Mouse (Mus musculus) c-Kit-positive CD71-negative TER-119-negative erythroid progenitor cells, embryonic 14.5 days (primary cell): ENCODE measurements around the gene Zhx3.

Experiments
- DNase-seq: peaks from one replicate; pipeline ENCODE4 v3.0.0-alpha.2; 2013; ENCODE audit warnings: low read depth

Zhx3 gene

GRCm38 (mm10) chr2:160882436-160882835, 9.6 kb upstream of the Zhx3 start:
- DNase-seq = no peak

- DNase-seq = no peak
These were observed 8.8 kb upstream of the Zhx3 start for GRCm38 (mm10) chr2:160881462-160882101.

DNA sequence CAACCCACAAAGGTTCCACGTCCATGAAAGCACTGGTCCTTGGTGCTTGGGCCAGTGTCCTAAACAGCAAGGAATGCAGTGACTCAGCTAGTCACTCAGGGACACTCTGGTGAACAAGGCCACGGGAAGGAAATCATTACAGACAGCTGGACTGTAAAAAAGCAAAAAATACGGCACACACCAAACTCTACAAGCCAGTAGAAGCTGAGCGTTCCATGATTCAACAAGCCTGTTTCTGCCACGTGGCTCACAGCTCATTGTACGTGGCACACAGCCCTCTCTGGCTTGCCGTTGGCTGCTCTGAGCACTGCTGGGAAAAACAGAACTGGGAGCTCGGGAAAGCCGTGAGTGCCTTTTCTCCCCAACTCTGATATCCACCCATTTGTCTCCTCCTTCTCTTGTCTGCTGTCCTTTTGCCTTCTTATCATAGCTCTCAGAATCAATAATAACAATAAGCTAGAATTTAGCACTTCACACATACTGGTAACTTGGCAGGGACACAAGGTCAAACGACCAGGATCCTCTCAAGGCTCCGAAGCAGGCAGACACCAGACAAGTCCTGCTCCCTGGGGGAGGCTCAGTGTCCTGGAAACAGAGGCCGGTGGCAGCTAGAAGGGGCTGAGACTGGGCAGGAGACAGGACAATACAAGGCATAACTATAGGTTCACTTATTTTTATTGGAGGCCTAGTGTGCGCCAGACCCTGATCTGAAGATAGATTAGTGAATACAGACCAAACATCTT, 7.8 kb upstream of the Zhx3 start, which contains the start of gene Lpin3:
Gene Lpin3, plus strand, starts transcription at position 218 of the 743 bp plus-strand sequence.
- DNase-seq = no peak

DNA sequence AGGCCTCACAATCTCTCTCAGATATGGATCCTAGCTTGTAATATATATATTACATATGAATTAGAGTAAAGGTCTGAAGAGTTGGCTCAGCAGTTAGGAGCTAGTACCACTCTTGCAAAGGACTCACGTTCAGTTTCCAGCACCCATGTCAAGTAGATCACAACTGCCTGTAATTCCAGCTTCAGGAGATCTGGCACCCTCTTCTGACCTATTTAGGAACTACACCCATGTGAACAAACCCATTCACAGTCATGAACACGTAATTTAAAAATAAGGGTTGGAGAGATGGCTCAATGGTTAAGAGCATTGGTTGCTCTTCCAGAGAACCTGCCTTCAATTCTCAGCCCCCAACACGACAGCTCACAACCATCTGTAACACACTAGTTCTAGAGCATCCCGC, 3.3 kb upstream of the Zhx3 start:
- no peak for DNase-seq

- no peak for DNase-seq
These were observed 1.6 kb upstream of the Zhx3 start for GRCm38 (mm10) chr2:160874231-160874877.

- peak; percentile 26 for DNase-seq
These were observed 403 bp downstream of the Zhx3 start for GRCm38 (mm10) chr2:160872395-160872794.

DNA sequence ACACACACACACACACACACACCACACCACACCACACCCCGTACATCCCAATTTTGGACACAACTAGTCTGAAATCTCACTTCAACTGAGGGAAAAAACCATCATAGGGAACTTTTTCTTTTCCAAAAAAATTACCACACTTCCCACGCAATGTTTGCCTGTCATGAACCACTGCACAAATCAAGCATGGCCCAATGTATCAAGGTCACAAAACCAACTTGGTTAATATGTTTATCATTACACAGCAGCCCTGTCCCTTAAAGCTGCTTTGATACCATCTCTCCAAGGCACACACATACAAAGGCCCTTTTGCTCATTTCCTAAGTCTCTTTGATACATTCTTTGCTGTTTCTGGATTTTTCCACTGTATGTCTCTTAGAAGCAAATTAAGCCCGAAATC, 1.5 kb downstream of the Zhx3 start:
- DNase-seq = no peak

DNA sequence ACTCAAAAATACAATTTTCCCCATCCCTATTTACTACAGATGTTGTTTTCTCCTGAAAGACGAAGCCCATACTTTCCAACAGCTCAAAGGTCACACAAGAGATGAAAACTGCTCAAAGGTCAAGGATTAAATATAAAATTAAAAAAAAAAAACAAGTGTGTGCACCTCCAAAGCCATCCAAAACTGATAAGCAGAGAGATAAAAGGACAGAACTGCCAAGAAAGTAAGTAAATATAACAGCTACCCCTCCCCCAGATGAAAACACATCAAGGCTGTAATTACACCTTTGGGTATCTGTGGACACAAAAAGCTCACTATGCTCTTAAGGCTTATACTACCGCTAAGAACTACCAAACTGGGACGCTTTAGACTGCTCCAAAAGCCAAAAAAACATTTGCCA, 3.4 kb downstream of the Zhx3 start:
- DNase-seq = no peak

DNA sequence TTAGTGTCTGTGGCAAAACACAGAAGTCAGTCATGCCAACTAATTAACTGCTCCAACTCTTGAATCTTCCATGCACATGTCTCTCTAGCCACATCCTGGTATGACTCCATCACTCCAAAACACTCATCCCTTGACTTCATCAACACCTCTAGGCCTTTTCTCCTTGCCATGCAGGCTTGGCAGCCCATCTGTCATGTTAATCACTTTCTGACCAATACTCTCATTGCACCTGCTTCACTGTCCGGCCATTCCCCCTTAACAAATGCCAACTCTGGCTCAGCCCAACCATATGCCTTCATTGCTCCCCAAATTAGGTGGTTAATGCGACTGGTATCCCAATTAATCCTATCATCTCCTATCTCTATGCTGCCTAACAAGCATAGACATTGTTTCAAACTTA, 7.5 kb downstream of the Zhx3 start:
- DNase-seq = no peak

- no peak for DNase-seq
These were observed 8.7 kb downstream of the Zhx3 start for GRCm38 (mm10) chr2:160864112-160864511.

DNA sequence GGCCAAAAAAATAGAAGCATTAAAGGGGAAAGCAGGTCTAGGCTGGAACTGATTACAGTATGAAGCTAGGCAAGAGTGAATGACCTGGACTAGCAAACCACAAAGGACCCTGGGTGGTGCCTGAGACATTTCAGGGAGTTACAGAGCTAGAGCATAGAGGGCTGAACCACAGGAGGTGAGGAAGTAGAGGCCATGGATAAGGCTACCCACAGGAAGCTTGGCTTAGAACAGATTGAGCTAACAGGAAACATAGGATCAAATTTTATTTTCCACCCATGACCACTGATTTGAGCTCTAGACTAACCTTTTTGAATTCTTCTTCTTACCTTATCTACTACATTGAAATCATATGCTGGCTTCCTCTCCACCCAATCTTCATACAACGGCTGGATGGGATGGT, 12.4 kb downstream of the Zhx3 start:
- no peak for DNase-seq

- DNase-seq = no peak
These were observed 16.3 kb downstream of the Zhx3 start for GRCm38 (mm10) chr2:160856359-160857102.

DNA sequence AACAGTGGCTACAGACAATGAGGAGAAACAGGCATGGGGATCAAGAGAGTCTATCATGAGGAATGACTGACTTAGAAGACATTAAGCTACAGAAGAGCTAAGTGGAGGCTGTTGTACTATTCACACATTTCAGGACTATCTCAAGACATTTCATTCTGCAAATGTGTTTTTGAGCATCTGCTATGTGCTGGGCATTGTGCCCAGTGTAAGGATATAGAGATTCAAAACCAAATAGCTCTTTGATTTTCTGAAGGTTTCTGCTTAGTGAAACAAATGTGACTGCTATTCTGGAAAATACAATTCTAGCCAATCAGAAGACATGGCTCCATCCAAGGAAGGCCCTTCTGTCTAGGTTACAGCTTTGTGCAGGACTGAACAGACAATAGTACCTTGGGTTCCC, 18.1 kb downstream of the Zhx3 start:
- no peak for DNase-seq

DNA sequence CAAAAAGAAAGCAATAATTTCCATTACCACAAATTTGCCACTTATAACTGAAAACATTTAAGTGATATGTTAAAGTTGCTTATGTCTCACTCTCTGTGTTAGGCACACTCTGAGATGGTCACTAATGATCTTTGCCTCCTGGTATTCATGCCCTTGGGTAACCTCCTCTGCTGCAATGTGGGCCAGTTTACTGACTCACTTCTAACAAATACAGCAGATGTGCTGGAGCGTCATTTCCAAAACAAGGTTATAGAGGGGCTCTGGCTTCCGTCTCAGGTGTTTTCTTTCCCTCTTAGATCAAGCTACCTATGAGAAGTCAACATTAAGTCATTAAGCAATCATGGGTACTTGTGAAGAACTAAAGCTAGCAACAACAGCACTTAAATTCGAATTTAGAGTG, 22.4 kb downstream of the Zhx3 start:
- DNase-seq = no peak

DNA sequence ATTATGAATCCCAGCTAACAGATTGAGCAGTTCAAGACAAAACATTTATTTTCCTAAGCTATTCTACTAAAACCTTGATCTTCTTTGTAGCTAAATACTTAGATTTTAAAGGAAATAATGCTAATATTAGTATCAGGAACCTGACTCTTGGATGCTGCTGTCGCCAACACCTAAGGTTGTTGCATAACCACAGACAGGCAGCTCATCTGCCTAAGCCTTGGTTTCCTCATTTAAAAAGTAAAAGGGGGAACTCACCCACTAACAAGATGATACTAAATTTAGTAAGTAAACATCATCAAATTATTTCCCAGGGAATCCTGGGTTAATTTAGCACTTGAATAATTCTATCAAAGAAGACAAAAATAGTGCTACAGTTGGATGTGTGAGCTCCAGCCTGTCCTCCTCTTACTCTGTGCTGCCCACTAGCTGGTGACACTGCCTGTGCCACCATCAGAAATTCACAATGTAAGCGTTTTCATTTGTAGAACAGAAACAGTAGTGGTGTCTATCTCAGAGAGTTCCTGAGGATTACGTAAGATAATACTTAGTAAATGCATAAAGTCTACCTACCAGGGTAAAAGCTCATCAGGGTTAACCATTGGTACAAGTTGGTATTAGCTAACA, 23.1 kb downstream of the Zhx3 start:
- DNase-seq = no peak

DNA sequence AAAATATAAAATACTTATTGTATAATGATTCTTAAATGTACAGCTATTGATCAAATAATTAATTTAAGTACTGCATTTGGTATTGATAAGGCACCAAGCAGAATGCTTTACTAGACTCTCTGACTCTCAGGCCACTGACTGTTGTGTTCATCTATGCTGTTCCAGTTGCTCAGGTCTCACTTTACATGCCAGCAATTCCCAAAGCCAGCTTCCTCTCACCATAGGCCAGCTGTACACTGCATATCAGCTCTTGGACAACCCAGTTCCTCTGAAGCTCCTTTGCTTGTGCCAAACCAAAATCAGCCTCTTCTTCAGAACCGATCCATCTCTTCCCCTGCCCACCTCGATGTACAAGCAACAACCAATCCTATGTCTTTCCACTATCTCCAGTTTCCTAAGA, 24.6 kb downstream of the Zhx3 start:
- no peak for DNase-seq

GRCm38 (mm10) chr2:160847664-160848063, 25.1 kb downstream of the Zhx3 start:
- no peak for DNase-seq

GRCm38 (mm10) chr2:160840838-160841237, 32.0 kb downstream of the Zhx3 start:
- no peak for DNase-seq

DNA sequence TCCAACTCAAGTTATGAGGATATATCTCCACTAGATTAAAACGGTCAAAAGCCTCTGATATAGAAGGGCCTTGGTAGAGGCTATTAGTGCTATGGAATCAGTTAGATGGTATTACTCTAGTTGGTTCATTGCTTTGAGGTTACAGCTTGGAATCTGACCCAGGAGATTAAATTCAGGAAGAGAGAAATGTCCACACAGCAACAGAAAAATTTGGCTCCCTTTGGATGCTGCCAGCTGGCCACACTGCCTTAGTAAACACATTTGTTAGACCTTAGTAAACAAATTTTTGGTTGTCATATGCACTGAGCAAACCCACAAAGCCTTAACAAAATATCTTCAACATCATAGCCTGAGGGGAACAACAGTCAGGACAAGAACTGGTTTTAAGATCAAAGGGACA, 62.0 kb downstream of the Zhx3 start:
- DNase-seq = no peak

GRCm38 (mm10) chr2:160810376-160810775, 62.4 kb downstream of the Zhx3 start:
- DNase-seq = no peak

DNA sequence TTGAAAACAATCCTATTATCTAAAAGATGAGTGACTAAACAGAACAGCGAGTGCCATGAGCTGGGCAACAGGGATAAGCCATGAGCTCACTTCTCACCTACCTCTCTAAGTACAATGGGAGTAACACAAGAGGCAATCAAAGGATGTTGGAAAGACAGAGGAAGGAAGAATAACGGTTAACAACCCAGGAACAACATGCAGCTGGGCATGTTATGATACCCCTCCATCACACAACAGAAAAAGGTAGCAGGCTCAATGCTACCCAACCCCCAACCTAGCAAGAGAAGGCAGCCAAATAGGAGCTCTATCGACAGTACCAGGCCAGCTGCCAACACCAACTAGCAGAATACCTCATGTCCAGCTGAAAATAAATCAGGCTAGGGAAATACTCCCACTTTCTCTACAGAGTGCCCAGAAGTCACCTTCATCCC, 66.7 kb downstream of the Zhx3 start:
- DNase-seq = no peak
